Mouse (Mus musculus) frontal cortex, postnatal 25 days (tissue): ENCODE data around the gene Jakmip3.

Experiments
- DNase-seq, 2 experiments: peaks; one replicate each; pipeline ENCODE4 v3.0.0; 2022; ENCODE audit warnings: low spot score in 2 of 2

Jakmip3 gene

DNA sequence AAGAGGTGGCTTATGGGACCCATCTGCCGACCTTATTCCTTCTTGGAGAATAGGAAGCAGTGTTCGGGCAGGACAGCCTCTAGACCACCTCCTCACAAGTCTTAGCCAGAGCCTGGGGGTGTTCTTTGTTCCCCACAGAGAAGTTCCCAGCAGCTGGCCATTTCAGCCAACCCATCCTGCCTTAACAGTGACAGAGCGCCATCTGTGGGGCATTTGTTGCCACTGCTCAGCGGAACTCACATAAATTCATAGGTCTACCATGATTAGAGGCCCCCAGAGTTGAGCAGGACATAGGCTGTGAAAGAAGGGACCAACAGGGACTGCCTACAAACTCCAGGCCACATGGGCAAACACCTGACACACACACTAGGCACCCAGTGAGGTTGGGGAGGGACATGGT, 122.9 kb downstream of the Jakmip3 start:
- no peak for DNase-seq

DNA sequence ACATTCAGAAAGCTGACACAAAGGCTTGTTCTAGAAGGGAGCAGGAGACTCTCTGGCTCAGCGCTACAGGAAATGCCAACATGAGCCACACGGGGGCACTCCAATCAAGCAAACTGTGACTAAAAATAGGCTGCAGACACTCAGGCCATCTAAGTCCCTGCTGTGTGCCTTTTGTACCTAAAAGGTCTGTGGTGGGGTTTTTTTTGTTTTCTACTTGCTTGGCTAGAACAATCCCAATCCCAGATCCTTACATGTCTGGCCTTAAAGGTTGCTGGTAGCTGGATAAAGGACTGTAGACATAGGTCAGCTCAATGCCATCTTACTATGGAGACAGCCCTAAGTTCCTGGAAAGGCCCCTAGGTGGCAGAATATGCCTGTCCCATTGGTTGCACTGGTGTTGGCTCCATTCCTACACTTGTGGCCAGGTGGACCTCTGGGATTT, 127.7 kb downstream of the Jakmip3 start:
- peak; percentile 75 to 79 for DNase-seq

DNA sequence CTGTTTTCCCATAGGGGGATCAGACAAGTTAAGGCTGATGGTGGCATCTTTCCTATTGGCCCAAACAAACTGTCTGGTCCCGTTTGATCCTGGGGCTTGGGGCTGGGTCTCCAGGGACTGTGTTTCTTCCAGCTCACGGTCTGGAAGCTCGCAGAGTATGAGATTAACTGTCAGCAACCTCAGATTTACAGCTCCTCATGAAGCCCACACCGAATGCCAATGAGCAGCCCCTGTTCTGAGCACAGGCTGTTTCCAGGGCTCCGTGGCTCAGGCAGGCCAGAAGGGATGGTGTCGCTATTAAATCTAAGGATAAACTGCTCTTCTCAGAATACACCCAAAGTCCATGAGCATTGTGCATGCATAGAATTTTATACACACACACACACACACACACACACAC, 133.7 kb downstream of the Jakmip3 start:
- DNase-seq: no peak

DNA sequence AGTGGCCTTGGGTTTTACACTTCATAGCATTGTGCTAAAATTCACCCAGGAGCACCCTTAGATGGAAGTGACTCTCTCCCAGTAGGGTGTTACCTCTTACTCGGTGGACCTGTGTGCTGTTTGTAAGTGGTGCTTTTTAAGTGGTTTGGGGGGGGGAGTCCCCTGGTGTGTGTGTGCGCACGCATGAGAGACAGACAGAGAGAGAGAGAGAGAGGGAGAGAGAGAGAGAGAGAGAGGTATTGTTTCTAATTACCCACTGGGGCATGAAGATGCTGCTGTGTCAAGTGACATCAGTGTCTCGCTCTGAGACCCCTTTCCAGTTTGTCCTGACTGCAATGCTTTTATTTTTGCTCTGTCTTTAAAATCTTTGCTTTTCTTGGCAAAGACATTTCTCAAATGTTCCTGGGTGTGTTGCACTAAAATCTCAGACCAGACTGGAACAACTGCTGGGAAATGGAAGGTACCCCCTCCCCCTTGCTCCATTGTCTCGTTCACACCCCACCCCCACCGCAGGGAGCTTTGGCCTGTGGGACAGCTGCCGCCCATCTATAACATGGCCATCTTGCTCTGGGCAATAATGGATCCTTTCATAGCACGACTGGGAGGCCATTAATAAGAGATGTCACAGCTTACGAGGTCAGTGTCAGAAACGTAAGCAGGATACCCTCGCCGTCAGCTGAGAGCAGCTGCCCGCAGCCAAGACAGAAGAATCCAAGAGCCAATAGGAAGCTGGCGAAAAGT, 134.7 kb downstream of the Jakmip3 start:
- DNase-seq: no peak

DNA sequence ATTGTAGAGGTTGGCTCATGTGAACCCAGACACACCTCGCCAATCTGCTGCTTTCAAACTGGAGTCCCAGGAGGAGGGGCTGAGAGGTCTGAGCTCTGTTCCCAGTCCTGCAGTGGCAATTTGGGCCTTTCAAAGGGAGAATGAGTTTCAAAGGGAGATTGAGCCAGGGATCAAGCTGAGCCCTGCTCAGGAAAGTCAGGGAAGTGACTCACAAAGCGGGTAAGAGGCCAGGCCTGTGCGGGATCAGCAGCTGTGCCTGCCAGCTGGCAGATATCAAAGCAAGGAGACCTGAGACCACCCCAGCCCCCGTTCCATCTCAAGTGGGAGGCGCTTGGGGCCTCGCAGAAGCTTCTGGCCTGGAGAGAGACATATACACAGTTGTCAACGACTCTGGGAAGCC, 136.8 kb downstream of the Jakmip3 start:
- no peak for DNase-seq

DNA sequence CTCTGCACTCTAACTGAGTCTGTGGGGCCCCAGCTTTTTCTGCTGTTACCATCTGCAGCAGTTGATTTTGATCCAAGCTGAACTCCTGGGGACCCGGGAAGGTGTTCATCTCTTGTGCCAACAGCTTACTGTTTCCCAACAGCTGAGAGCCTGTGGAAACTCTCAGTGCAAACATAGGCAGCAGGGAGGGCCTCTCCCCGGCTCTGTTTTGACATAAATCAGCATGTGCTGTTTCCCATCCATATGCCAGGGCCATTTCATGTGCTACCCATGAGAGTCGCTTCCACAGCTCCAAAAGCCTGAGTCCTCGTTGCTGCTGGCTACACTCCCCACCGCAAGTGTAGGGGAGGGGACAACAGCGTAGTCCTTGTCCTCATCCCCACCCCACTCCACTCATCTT, 137.7 kb downstream of the Jakmip3 start:
- no peak for DNase-seq

DNA sequence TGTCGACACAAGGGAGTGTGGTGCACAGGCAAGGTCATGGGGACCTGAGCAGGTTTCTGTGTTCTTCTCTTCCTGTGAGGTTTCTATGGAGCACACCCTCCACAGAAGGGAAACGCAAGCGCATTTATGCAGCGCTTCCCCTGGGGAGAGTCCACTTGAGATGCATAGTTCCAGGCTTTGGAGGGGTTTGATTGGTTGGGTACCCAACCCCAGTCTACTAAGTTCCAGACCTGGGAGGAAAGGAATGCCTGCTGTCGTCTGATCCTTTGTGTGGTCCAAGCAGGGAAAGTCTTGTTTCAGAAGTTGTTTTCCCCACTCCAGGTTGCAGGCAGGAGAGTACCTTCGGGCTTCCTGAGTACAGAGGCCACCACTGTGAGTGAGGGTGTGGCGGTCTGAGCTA, 138.6 kb downstream of the Jakmip3 start:
- DNase-seq: no peak

DNA sequence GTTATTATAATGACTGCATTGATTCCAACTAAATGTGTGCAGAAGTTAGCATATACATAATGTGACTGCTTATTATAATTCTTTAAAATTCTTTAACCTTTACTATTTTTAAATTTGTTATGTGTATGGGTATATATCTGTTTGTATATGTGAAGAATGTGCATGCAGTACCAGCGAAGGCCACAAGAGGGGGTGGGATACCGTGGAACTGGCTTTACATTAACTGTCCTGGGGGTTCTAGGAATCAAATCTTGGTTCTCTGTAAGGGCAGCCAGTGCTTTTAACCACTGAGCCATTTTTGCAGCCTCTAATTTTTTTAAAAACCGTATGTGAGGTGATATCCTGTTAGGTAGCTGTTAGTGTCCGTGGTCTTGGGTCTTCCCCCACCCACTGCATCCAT, 140.2 kb downstream of the Jakmip3 start:
- no peak for DNase-seq

DNA sequence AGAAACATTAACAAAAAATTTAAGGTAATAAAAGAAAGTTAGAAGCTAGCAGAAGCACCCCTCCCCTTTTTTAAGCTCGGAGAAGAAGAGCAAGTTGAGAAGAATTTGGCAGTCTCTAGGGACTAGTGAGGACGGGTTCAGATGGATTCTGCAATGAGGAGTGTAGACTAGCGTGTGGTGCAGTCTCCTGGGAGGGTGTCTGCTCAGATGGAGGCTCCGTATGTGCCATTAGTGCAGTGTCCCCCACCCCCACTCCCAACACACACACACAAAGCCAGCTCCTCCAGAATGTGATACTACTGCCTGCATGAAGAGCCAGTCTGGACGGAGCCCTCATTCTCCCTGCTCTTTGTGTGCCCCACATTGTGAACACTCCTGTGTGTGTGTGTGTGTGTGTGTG, 140.6 kb downstream of the Jakmip3 start:
- no peak for DNase-seq

DNA sequence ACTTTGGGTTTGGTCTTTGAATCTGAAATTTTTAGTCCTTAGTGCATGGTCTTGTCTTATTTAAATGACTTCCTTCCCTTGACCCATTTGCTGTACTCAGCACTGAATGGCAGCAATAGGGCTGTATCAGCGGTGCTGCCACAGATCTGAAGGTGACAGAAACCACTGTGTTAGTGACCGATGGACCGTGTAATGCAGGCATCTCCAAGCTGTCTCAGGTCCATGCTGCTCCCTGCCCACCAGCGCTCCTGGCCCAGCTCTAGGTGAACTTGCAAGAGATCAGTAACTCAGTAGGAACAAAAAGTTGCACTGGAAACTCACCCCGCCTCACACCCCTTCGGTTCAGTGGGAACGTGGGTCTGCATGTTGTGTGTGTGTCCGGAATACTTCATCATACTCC, 141.8 kb downstream of the Jakmip3 start:
- no peak for DNase-seq

DNA sequence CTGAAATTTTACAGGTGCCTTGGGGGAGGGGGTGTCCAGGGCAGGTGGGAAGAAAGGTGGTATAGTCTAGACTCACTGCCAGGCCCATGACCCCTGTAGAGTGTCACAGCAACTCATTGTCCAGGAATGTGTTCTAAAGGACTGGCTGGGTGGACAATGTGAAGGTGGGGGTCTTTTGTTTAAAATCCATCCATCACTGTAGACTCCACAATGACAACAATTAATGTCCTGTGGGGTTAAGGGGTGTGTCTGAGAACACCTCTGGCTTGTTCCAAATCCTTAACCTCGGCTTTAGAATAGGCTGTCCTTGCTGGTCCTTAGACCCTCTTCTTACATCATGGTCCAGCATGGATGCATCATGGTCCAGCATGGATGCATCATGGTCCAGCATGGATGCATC, 143.8 kb downstream of the Jakmip3 start:
- no peak for DNase-seq

DNA sequence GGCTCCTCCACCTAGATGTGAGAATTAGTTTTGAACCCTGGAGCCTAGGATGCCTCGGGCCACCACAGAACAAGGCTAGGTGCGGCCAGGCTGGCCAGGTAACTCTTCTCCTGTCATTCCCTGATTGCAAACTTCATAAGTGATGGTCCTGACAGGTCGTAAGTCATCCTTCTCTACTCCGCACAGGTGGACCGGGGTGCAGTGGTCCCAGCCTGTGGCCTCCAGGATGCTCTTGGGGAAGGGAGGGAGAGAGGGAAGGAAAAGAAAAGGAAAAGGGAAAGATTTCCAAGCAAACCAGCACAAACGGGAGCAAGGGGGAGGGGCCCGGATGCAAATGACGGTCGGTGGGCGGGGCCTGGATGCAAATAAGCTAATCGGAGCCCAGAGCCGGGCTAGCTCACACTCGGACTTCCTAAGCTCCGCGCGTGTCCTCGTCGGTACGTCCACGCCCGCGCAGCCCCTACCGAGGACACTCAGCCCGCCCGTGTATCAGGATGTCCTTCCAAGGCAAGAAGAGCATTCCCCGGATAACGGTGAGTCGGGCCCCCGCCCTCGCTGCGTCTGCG, 145.2 kb downstream of the Jakmip3 start, which contains the start of gene Dpysl4:
Dpysl4 (plus strand) TSS at position 373 of the 566 bp plus-strand sequence.
- DNase-seq: peak; percentile 78 to 82

DNA sequence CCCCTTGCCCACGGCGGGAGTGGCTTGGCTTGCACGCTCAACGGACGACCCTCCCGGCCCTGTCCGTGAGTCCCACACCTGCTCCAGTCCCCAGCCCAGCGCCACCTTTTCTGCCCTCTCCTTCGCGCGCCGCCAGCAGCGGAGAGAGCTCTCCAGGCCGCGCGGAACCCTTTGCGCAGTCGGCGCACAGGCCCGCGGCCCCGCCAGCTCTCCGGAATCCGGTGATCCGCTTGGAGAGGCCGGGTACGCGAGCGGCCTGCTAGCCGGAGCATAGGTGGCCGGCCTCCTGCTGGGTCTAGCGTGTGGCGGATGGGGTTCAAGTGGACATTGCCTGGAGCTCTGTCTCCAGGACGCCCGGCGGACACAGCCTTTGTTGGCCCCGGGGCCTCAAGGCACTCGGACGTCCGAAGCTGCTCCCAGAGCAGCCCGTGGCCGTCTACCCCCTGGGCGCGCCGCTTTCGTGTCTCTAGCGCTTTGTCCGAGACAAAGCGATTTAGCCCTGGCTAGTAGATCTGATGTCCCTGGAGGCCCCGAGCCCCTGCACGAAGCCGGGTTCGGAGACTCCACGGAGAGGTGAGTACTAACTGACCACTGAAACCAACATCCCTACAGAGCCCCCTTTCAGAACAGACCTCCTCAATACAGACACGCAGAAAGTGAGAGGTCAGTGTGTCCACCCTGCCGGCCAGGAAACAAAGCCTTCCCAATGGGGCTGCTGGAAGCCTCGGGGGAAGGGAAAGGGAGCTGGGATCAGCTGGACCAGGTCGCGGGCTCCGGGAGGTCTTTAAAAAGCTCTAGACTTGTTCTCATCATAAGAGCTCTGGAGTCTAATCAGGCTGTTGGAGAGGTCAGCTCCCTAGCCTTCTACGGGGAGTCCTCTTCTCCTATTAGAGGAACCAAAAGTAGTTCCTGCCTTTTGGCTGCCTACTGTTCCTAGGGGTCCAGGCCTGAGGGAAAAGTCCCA, 145.9 kb downstream of the Jakmip3 start:
- DNase-seq: no peak

DNA sequence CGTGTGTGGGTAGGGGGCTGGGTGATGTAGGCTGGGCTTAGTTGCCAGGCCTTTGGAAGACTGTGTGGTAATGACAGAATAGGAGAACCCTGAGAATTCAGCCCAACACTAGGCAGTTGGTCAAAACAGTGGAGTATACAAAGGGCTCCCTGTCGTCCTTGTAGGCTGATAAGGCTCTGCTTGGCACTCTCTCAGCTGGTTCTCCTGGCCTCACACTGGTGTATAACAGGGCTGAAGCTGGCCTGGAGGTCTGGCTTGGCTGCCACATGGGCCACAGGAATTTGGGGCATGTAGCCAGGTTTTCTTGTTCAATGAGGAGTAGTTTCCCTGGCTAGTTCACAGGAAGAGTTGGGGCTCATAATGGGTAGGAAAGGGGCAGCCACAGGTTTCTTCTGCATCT, 147.3 kb downstream of the Jakmip3 start:
- no peak for DNase-seq

DNA sequence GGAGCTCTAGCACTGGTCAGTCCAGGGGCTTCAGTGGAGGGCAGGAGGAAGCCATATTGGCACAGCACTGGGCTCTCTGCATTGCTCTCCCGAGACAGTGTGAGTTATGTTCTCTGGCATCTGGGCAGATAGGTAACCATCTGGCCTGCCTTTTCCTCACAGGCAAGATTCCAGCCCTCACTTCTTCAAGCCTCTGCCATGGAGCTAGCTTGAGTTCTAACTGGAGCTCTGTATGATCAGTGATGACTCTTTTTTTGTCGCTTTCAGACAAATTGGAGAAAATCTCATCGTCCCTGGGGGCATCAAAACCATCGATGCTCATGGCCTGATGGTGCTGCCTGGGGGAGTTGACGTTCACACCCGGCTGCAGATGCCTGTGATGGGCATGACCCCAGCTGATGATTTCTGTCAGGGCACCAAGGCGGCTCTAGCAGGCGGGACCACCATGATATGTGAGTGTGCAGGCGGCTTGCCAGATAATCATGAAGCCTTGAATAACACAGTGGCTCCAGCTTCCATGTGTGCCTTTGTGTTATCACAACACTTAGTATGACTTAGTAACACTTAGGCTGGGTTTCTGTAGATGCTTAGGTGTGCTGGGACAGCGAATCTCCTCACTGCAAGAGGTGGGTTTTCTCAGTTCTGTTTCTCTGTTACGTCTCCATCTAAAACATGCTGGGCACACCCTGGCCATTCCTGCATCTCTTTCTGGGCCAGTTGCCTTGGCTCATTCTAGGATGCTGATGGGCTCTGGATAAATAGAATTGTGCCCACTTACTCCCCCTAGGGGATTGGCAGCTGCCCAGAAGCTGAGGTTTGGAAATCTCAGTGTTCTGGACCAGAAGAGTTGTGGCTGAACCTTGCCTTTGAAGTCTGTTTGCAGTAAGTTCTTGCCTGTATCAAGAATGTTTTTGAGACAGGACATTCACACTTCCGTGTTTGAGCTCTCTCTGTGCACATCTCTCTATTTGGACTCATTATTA, 149.7 kb downstream of the Jakmip3 start:
- DNase-seq: no peak

DNA sequence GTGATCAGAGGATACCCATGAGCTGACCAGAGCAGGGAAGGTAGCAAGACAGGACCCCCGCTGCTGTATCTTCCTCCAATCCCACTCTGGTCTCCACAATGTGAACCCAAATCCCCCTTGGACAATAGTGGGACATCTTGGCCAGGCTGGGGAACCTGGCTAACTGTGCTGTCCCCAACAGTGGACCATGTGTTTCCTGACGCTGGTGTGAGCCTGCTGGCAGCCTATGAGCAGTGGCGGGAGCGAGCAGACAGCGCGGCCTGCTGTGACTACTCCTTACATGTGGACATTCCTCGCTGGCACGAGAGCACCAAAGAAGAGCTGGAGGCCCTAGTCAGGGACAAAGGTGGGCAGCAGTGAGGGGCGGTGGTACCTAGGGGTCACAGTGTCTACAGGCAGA, 151.2 kb downstream of the Jakmip3 start:
- DNase-seq: no peak

DNA sequence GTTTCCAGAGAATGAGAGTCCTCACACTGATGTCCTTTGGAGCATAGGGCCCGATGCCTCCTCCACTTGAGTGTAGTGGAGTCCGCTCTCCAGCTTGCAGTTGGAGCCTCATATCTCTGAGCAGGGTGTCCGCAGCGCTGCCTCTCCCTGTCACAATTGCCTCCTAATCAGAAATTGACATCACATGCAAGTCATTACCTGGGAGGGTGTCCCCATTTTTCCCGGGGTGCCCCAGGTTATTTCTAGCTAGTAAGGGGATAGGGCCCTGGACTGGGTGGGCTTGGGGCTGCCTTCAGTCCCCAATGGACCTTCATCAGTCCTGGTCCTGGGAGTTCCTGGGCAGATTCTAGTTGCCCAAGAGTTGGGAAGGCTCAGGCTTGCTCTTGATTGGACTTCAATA, 152.1 kb downstream of the Jakmip3 start:
- DNase-seq: no peak

DNA sequence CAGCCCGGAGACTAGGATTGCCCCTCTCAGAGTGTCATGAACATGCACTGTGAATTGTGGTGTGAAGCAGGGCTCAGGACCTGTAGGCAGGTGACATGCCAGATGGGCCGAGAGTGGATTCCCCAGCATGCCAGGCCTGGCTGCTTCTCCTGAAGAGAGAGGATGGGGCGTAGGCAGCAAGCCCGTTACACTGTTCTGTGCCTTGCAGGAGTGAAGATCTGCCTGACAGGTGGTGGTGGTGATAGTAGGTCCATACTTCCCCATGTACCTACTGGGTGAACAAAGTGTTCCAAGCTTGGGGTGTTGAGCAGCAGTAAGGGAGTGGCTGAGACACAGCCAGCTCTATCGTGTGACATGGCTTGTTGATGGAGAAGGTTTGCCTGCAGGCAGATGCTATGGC, 152.6 kb downstream of the Jakmip3 start:
- no peak for DNase-seq

DNA sequence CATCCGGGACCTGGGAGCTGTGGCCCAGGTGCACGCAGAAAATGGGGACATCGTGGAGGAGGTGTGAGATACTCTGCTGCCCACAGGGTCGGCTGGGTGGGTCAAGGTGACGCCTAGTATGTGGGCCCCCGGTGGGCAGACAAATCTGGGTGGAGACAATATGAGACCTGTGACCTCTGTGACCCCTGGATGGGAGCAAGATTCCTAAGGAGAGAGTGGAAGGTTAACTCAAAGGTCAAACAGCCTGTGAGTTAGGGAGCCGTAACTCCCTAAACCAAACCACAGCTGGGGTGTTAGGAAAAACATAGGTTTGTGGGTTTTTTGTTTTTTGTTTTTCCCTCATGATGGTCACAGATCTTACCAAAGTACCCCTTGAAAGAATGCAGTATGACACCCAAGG, 153.3 kb downstream of the Jakmip3 start:
- DNase-seq: no peak

DNA sequence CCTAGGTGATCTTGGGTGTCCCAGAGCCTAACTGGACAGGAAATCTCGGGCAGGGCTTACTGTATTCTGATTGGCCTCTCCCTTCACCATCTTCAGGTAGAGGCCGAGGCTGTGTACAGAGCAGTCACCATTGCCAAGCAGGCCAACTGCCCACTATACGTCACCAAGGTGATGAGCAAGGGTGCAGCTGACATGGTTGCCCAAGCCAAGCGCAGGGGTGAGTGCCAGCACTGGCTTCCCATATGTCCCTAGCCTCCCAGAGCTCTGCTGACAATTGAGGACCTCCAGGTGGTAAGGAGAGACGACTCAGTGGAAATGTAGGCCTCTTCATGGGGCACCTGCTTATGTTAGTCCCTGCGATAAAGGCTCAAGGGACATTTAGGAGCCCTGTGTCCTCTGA, 154.2 kb downstream of the Jakmip3 start:
- DNase-seq: no peak

DNA sequence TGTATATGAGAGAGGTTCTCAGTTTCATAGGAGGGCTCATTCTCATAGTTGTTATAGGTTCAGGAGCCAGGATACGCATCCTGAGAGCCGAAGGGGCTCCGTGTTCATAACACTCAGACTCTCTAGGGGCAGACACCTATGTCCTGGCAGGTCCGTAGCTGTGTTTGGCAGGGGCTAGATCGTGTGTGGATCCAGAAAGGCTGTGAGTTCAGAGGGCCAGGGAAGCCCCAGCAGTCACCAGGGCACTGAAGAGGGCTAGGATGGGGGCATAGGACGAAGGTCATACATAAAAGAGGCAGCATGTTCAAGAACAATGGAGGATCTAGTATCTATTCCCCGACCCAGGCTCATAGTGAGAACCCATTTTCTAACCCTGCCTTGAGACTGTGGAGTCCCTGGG, 154.8 kb downstream of the Jakmip3 start:
- DNase-seq: no peak
